Mouse (Mus musculus): ENCODE measurements at regions not wholly inside any gene's neighbourhood (a gene's known extent, or its start where the extent isn't known, plus 50 kb on each side); places are given as distances from the start of the nearest gene placed in this dataset.

GRCm38 (mm10) chr1:82168158-82168557 lies 64.8 kb upstream of the Gm9747 start:
- TF ChIP-seq CTCF (IDR thresholded peaks at IDR 0.05) (no peak), EP300 (IDR thresholded peaks at IDR 0.05) (no peak)

All from lung, postnatal 0 days (tissue).